Mouse (Mus musculus): Measurements from ENCODE around the gene Pabpc1l. TPM values are rescaled to one million over a fixed set of nuclear protein-coding genes. Genes with fewer than 3 reads are reported as not detected.

Gene Pabpc1l
- polyA plus RNA-seq, 1 experiment from 2014 or later: 1.6 TPM

GRCm38 (mm10) chr2:164015304-164015703, 9.9 kb upstream of the Pabpc1l start:
- Histone ChIP-seq H3K4me1 (ENCODE audit: control insufficient read depth, insufficient read depth, low read length) (no peaks in the 10 kb centered on the region), H3K4me2 (replicated peaks; ENCODE audit: low read depth, low read length) (no peak overlapping the region), H3K9me3 (ENCODE audit: control insufficient read depth, low read depth, low read length) (no peaks in the 10 kb centered on the region), H3K27ac (ENCODE audit: low read length) (no peak overlapping the region), H3K4me3 (ENCODE audit: low read depth, low read length) (no peak overlapping the region), H3K9ac (replicated peaks; ENCODE audit: low read depth, low read length) (no peak overlapping the region), H3K27me3 (ENCODE audit: control insufficient read depth, insufficient read depth, low read length) (no peaks in the 10 kb centered on the region), H3K36me3 (ENCODE audit: control insufficient read depth, insufficient read depth, low read length) (peaks cover 80% of the 10 kb centered on the region)
- WGBS: 89% methylated on average over 16 of the region's 16 CpGs
- ATAC-seq (ENCODE audit: insufficient number of reproducible peaks, insufficient read depth, low FRiP score, low read depth): no peak

GRCm38 (mm10) chr2:164018910-164019309, 6.3 kb upstream of the Pabpc1l start:
- Histone ChIP-seq H3K9me3 (ENCODE audit: control insufficient read depth, low read depth, low read length) (no peaks in the 10 kb centered on the region), H3K36me3 (ENCODE audit: control insufficient read depth, insufficient read depth, low read length) (peaks cover 55% of the 10 kb centered on the region), H3K4me2 (replicated peaks; ENCODE audit: low read depth, low read length) (no peak overlapping the region), H3K9ac (replicated peaks; ENCODE audit: low read depth, low read length) (no peak overlapping the region), H3K4me1 (ENCODE audit: control insufficient read depth, insufficient read depth, low read length) (no peaks in the 10 kb centered on the region), H3K4me3 (ENCODE audit: low read depth, low read length) (no peak overlapping the region), H3K27ac (ENCODE audit: low read length) (no peak overlapping the region), H3K27me3 (ENCODE audit: control insufficient read depth, insufficient read depth, low read length) (no peaks in the 10 kb centered on the region)
- 93% methylated on average over 3 of the region's 3 CpGs for WGBS
- ATAC-seq (ENCODE audit: insufficient number of reproducible peaks, insufficient read depth, low FRiP score, low read depth): no peak

- Histone ChIP-seq H3K4me1 (ENCODE audit: control insufficient read depth, insufficient read depth, low read length) (no peaks in the 10 kb centered on the region), H3K9me3 (ENCODE audit: control insufficient read depth, low read depth, low read length) (no peaks in the 10 kb centered on the region), H3K36me3 (ENCODE audit: control insufficient read depth, insufficient read depth, low read length) (peaks cover 44% of the 10 kb centered on the region), H3K4me3 (ENCODE audit: low read depth, low read length) (no peak overlapping the region), H3K9ac (replicated peaks; ENCODE audit: low read depth, low read length) (no peak overlapping the region), H3K4me2 (replicated peaks; ENCODE audit: low read depth, low read length) (no peak overlapping the region), H3K27me3 (ENCODE audit: control insufficient read depth, insufficient read depth, low read length) (no peaks in the 10 kb centered on the region), H3K27ac (ENCODE audit: low read length) (no peak overlapping the region)
- WGBS: 75% methylated on average over 4 of the region's 4 CpGs
- no peak for ATAC-seq (ENCODE audit: insufficient number of reproducible peaks, insufficient read depth, low FRiP score, low read depth)
These were observed 5.3 kb upstream of the Pabpc1l start for GRCm38 (mm10) chr2:164019943-164020342.

- ATAC-seq (ENCODE audit: insufficient number of reproducible peaks, insufficient read depth, low FRiP score, low read depth): no peak
- no peak overlapping the region for H3K9ac ChIP-seq (replicated peaks; ENCODE audit: low read depth, low read length)
- H3K4me1 ChIP-seq (ENCODE audit: control insufficient read depth, insufficient read depth, low read length): no peaks in the 10 kb centered on the region
- H3K4me2 ChIP-seq (replicated peaks; ENCODE audit: low read depth, low read length): no peak overlapping the region
- H3K27me3 ChIP-seq (ENCODE audit: control insufficient read depth, insufficient read depth, low read length): no peaks in the 10 kb centered on the region
- peaks cover 24% of the 10 kb centered on the region for H3K36me3 ChIP-seq (ENCODE audit: control insufficient read depth, insufficient read depth, low read length)
- 43% methylated on average over 2 of the region's 2 CpGs for WGBS
- no peaks in the 10 kb centered on the region for H3K9me3 ChIP-seq (ENCODE audit: control insufficient read depth, low read depth, low read length)
- H3K4me3 ChIP-seq (ENCODE audit: low read depth, low read length): no peak overlapping the region
- no peak overlapping the region for H3K27ac ChIP-seq (ENCODE audit: low read length)
These were observed 3.1 kb upstream of the Pabpc1l start for GRCm38 (mm10) chr2:164022104-164022503.

- no peak overlapping the region for H3K9ac ChIP-seq (replicated peaks; ENCODE audit: low read depth, low read length)
- no peaks in the 10 kb centered on the region for H3K36me3 ChIP-seq (ENCODE audit: control insufficient read depth, insufficient read depth, low read length)
- no peaks in the 10 kb centered on the region for H3K4me1 ChIP-seq (ENCODE audit: control insufficient read depth, insufficient read depth, low read length)
- ATAC-seq (ENCODE audit: insufficient number of reproducible peaks, insufficient read depth, low FRiP score, low read depth): no peak
- no peaks in the 10 kb centered on the region for H3K27me3 ChIP-seq (ENCODE audit: control insufficient read depth, insufficient read depth, low read length)
- no peak overlapping the region for H3K4me3 ChIP-seq (ENCODE audit: low read depth, low read length)
- no peak overlapping the region for H3K4me2 ChIP-seq (replicated peaks; ENCODE audit: low read depth, low read length)
- H3K9me3 ChIP-seq (ENCODE audit: control insufficient read depth, low read depth, low read length): peaks cover 4% of the 10 kb centered on the region; the same call in 1 of the 2 replicates
- WGBS: 74% methylated on average over 10 of the region's 10 CpGs
- no peak overlapping the region for H3K27ac ChIP-seq (ENCODE audit: low read length)
These were observed 5.9 kb downstream of the Pabpc1l start for GRCm38 (mm10) chr2:164031147-164031546.

- Histone ChIP-seq H3K4me3 (ENCODE audit: low read depth, low read length) (no peak overlapping the region), H3K9me3 (ENCODE audit: control insufficient read depth, low read depth, low read length) (peaks cover 4% of the 10 kb centered on the region; the same call in 1 of the 2 replicates), H3K36me3 (ENCODE audit: control insufficient read depth, insufficient read depth, low read length) (no peaks in the 10 kb centered on the region), H3K9ac (replicated peaks; ENCODE audit: low read depth, low read length) (no peak overlapping the region), H3K4me2 (replicated peaks; ENCODE audit: low read depth, low read length) (no peak overlapping the region), H3K27ac (ENCODE audit: low read length) (no peak overlapping the region), H3K27me3 (ENCODE audit: control insufficient read depth, insufficient read depth, low read length) (no peaks in the 10 kb centered on the region), H3K4me1 (ENCODE audit: control insufficient read depth, insufficient read depth, low read length) (no peaks in the 10 kb centered on the region)
- no peak for ATAC-seq (ENCODE audit: insufficient number of reproducible peaks, insufficient read depth, low FRiP score, low read depth)
- WGBS: 85% methylated on average over 3 of the region's 3 CpGs
These were observed 7.7 kb downstream of the Pabpc1l start for GRCm38 (mm10) chr2:164032973-164033372.

GRCm38 (mm10) chr2:164036520-164037019, 11.3 kb downstream of the Pabpc1l start:
- Histone ChIP-seq H3K4me3 (ENCODE audit: low read depth, low read length) (no peak overlapping the region), H3K9me3 (ENCODE audit: control insufficient read depth, low read depth, low read length) (peaks cover 4% of the 10 kb centered on the region; the same call in 1 of the 2 replicates), H3K4me1 (ENCODE audit: control insufficient read depth, insufficient read depth, low read length) (no peaks in the 10 kb centered on the region), H3K27ac (ENCODE audit: low read length) (no peak overlapping the region), H3K36me3 (ENCODE audit: control insufficient read depth, insufficient read depth, low read length) (no peaks in the 10 kb centered on the region), H3K9ac (replicated peaks; ENCODE audit: low read depth, low read length) (no peak overlapping the region), H3K27me3 (ENCODE audit: control insufficient read depth, insufficient read depth, low read length) (no peaks in the 10 kb centered on the region), H3K4me2 (replicated peaks; ENCODE audit: low read depth, low read length) (no peak overlapping the region)
- ATAC-seq (ENCODE audit: insufficient number of reproducible peaks, insufficient read depth, low FRiP score, low read depth): no peak
- 43% methylated on average over 10 of the region's 10 CpGs for WGBS

GRCm38 (mm10) chr2:164038407-164039028, 13.3 kb downstream of the Pabpc1l start:
- ATAC-seq (ENCODE audit: insufficient number of reproducible peaks, insufficient read depth, low FRiP score, low read depth): peak; percentile 5; the same call in 1 of the 2 replicates
- Histone ChIP-seq H3K36me3 (ENCODE audit: control insufficient read depth, insufficient read depth, low read length) (no peaks in the 10 kb centered on the region), H3K9me3 (ENCODE audit: control insufficient read depth, low read depth, low read length) (no peaks in the 10 kb centered on the region)

GRCm38 (mm10) chr2:164040949-164041348, 15.7 kb downstream of the Pabpc1l start:
- H3K27ac ChIP-seq (ENCODE audit: low read length): no peak overlapping the region
- H3K9me3 ChIP-seq (ENCODE audit: control insufficient read depth, low read depth, low read length): no peaks in the 10 kb centered on the region
- no peak overlapping the region for H3K4me3 ChIP-seq (ENCODE audit: low read depth, low read length)
- H3K4me2 ChIP-seq (replicated peaks; ENCODE audit: low read depth, low read length): no peak overlapping the region
- 80% methylated on average over 6 of the region's 6 CpGs for WGBS
- no peak overlapping the region for H3K9ac ChIP-seq (replicated peaks; ENCODE audit: low read depth, low read length)
- H3K36me3 ChIP-seq (ENCODE audit: control insufficient read depth, insufficient read depth, low read length): no peaks in the 10 kb centered on the region
- H3K27me3 ChIP-seq (ENCODE audit: control insufficient read depth, insufficient read depth, low read length): no peaks in the 10 kb centered on the region
- H3K4me1 ChIP-seq (ENCODE audit: control insufficient read depth, insufficient read depth, low read length): no peaks in the 10 kb centered on the region
- no peak for ATAC-seq (ENCODE audit: insufficient number of reproducible peaks, insufficient read depth, low FRiP score, low read depth)

More at GRCm38 (mm10) chr2:164038407-164039028, 13.3 kb downstream of the Pabpc1l start:
- 92% methylated on average over 1 of the region's 1 CpGs for WGBS
- Histone ChIP-seq H3K27ac (ENCODE audit: low read length) (no peak overlapping the region), H3K4me1 (ENCODE audit: control insufficient read depth, insufficient read depth, low read length) (no peaks in the 10 kb centered on the region), H3K4me2 (replicated peaks; ENCODE audit: low read depth, low read length) (no peak overlapping the region), H3K27me3 (ENCODE audit: control insufficient read depth, insufficient read depth, low read length) (no peaks in the 10 kb centered on the region), H3K9ac (replicated peaks; ENCODE audit: low read depth, low read length) (no peak overlapping the region), H3K4me3 (ENCODE audit: low read depth, low read length) (no peak overlapping the region)

Data from stomach, embryonic 14.5 days (tissue).